10 mouse cellular contexts compared by ENCODE assay signal in the genomic region with DNA sequence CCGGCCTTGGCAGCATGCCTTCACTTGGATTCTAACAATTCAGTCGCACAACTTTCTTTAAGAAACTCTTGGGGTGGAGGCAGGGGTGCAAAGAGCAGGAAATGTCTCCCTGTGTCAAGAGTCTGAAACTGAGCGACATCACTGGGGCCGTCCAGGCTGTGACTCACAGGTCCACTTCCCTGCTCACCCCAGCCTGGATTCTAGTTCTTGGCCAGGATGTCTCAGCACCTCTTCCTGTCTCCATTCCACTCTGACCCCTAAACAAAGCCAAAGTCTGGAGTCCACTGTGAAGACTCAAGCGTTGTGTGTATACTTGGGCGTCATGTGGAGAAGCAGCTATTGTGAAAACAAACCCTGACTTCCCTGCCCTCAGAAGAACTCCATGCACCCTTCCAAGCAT. TPM values are rescaled to one million over a fixed set of nuclear protein-coding genes. Genes with fewer than 3 reads are reported as not detected.
DNase-seq lines count a peak whose midpoint lies in the region; ATAC-seq lines count a peak whose summit lies in the region.
"Had no signal": no experiment of that assay in that cellular context is flagged by ENCODE, and none has a peak within 500 bp of the region (broad histone marks: within the 10 kb centered on the region; RNA-seq: fewer than 3 reads in every experiment).

No protein-coding gene starts in this region.

- H3K4me1 ChIP-seq in heart, embryonic 15.5 days (replicated peaks): peaks cover 13% of the 10 kb centered on the region; the same call in 1 of the 2 replicates
- H3K4me1 ChIP-seq in midbrain, embryonic 10.5 days: peaks cover 9% of the 10 kb centered on the region
- H3K4me1 ChIP-seq: forebrain, embryonic 15.5 days had no signal

- no peaks in the 10 kb centered on the region for H3K27me3 ChIP-seq in heart, embryonic 15.5 days
- H3K27me3 ChIP-seq in midbrain, embryonic 10.5 days (ENCODE audit: low read depth, poor library complexity, severe bottlenecking): no peaks in the 10 kb centered on the region
- H3K27me3 ChIP-seq: forebrain, embryonic 15.5 days; limb, embryonic 13.5 days had no signal

- H3K9me3 ChIP-seq in heart, embryonic 15.5 days (replicated peaks): no peaks in the 10 kb centered on the region
- H3K9me3 ChIP-seq in midbrain, embryonic 10.5 days (replicated peaks): no peaks in the 10 kb centered on the region
- H3K9me3 ChIP-seq: forebrain, embryonic 15.5 days; limb, embryonic 13.5 days had no signal

- ATAC-seq in heart, embryonic 15.5 days (replicated peaks; ENCODE audit: insufficient number of reproducible peaks, insufficient read depth, low FRiP score, low read depth): peak; percentile 78; the same call in 1 of the 2 replicates
- no peak for ATAC-seq in CD4-positive, CD25-positive, alpha-beta regulatory T cell, adult 4 months
- ATAC-seq: forebrain, embryonic 15.5 days had no signal

- H3K4me2 ChIP-seq in heart, embryonic 15.5 days: no peak overlapping the region
- H3K4me2 ChIP-seq: forebrain, embryonic 15.5 days; limb, embryonic 13.5 days had no signal

- no peak overlapping the region for H3K4me3 ChIP-seq in heart, embryonic 15.5 days
- no peak overlapping the region for H3K4me3 ChIP-seq in midbrain, embryonic 10.5 days
- H3K4me3 ChIP-seq: forebrain, embryonic 15.5 days; limb, embryonic 13.5 days had no signal

- no peak overlapping the region for H3K9ac ChIP-seq in heart, embryonic 15.5 days
- H3K9ac ChIP-seq: forebrain, embryonic 15.5 days; limb, embryonic 13.5 days had no signal

- peak; percentile 46 for DNase-seq in testis, postnatal 10 days (ENCODE audit: low spot score)
- DNase-seq in testis, postnatal 14 days (ENCODE audit: low spot score): no peak
- peak; percentile 58 to 80 for DNase-seq in kidney, postnatal 25 days
- no peak for DNase-seq in midbrain, embryonic 10.5 days (ENCODE audit: low spot score)
- DNase-seq in left cerebral cortex, adult 8-10 months (ENCODE audit: low spot score in 2 of 2): no peak
- DNase-seq: cerebellum, postnatal 36 days had no signal

- no peaks in the 10 kb centered on the region for H3K36me3 ChIP-seq in heart, embryonic 15.5 days
- H3K36me3 ChIP-seq in midbrain, embryonic 10.5 days: no peaks in the 10 kb centered on the region
- H3K36me3 ChIP-seq: forebrain, embryonic 15.5 days; limb, embryonic 13.5 days had no signal

- H3K27ac ChIP-seq in heart, embryonic 15.5 days: peak overlapping the region; percentile 69
- H3K27ac ChIP-seq in midbrain, embryonic 10.5 days (replicated peaks): no peak overlapping the region
- H3K27ac ChIP-seq: forebrain, embryonic 15.5 days had no signal

- WGBS in heart, embryonic 15.5 days: 52% methylated on average over 6 of the region's 6 CpGs
- 76% methylated on average over 6 of the region's 6 CpGs for WGBS in midbrain, embryonic 10.5 days

RNA-seq across cellular contexts. Expression of a gene that starts 55.6 kb away (rescaled TPM):
- 35.4 and 35.6 TPM in 2 replicates for polyA plus RNA-seq in heart, embryonic 15.5 days (2015; fragmentation: Nextera tagmentation; extraction: Ambion mirVana)
- 26.2 and 29.2 TPM in 2 replicates for polyA plus RNA-seq in midbrain, embryonic 10.5 days (2016; fragmentation: Nextera tagmentation; extraction: Ambion mirVana)
- under 1 TPM in 1 of 2 experiments, not detected in 1; 0.05 TPM for polyA plus RNA-seq in CD4-positive, CD25-positive, alpha-beta regulatory T cell, adult 4 months (2017; shearing (Covaris generic))
- total RNA-seq in left cerebral cortex, adult 8-10 months (2022): 1 to 10 TPM; 5.3 to 6.4 (median 5.9) TPM

Comparison
In these comparisons a context has a peak if more than half of its experiments do, and no peak if none do; other contexts are left out.
1. DNase-seq: peak in testis, postnatal 10 days (single experiment) and kidney, postnatal 25 days (2 of 2); none in testis, postnatal 14 days (single experiment), midbrain, embryonic 10.5 days (single experiment) and left cerebral cortex, adult 8-10 months (0 of 2).
2. RNA of a gene that starts 55.6 kb away (polyA plus RNA-seq): 35.4 to 35.6 TPM in heart, embryonic 15.5 days and 26.2 to 29.2 TPM in midbrain, embryonic 10.5 days; 0.05 TPM in CD4-positive, CD25-positive, alpha-beta regulatory T cell, adult 4 months; every median in the first group is over 10 times any median in the second.